Mouse (Mus musculus): Measurements from ENCODE around the gene Olfr635. TPM values are rescaled to one million over a fixed set of nuclear protein-coding genes. Genes with fewer than 3 reads are reported as not detected.

Olfr635 gene
- 0.02 and 0.03 TPM in 2 replicates for polyA plus RNA-seq (2012; ENCODE audit: low replicate concordance)

DNA sequence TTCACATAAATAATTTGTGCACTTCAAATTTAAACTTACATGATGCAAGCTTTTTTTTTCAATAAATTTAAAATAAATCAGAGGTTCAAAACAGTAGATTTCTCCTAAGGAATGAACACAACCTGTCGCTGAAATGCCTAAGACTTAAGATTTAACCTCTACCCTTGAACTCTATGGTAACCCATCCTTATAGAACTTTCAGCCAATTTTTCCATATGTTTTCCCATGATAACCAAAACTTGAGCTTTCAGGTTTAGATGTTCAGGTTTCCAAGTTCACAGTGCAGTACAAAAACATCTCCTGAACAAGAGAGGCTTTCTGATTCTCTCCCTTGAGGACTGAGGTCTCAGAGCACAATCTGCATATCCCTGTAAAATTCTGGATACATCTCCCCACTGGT is at the start of gene Olfr635:
Gene Olfr635 (plus strand): TSS at position 301 of the 400 bp plus-strand sequence.

DNA sequence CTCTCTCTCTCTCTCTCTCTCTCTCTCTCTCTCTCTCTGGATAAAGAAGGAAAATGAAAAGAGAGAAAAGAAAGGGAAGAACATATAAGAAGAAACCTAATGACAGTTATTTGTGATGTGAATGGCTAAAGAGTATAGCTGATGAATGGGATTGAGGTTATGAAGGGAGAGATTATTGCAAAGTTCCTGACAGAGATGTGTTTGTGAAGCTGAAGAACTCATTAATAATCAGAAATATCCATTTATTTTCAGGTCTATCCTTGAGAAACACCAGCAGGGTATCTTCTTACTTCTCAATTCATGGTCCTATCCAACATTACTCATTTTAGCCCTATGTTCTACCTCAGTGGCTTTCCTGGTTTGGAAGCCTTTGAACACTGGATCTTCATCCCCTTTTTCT is 42.4 kb upstream of the Olfr635 start, which contains the start of gene Olfr631:
Gene Olfr631 (plus strand): TSS at position 301 of the 400 bp plus-strand sequence.

DNA sequence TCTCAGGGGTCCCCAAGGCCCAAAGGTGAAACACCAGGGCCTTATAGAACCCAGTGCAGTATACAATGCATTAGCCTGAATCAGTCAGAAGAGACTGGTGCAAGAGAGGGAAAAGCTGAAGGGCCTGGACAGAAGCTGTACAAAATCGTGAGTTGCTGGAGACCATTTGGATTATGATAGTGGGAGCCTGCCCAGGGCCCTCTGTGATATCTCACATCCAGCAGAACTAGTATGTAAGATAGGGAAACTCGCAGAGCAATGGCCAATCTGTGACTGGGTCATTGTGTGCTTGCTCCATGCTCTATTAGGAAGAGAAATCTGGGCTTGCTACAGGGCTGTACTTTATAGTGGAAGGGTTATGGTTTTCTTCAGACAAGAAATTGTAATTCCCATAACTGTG is 36.7 kb upstream of the Olfr635 start, which contains the start of gene Olfr632:
Gene Olfr632 (plus strand): TSS at position 84 of the 400 bp plus-strand sequence.

DNA sequence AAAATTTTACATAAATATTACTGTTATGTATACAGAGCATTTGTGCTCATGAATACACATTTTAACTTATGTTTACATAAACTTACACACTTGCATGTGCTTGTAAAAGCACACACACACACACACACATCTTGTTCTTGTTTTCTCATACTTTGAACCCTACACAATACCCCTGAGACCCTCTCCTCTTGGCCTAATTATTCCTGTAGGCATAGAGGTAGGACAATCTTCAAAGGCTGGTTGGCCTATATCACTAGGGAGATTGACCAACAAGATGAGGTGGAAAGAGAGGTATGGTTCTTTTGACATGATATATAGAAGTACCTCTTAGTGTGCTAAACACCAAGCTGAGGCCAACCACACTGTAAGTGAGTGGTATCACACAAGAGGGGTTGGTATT is 26.8 kb upstream of the Olfr635 start, which contains the start of gene Olfr633:
Gene Olfr633 (plus strand): TSS at position 301 of the 400 bp plus-strand sequence.

DNA sequence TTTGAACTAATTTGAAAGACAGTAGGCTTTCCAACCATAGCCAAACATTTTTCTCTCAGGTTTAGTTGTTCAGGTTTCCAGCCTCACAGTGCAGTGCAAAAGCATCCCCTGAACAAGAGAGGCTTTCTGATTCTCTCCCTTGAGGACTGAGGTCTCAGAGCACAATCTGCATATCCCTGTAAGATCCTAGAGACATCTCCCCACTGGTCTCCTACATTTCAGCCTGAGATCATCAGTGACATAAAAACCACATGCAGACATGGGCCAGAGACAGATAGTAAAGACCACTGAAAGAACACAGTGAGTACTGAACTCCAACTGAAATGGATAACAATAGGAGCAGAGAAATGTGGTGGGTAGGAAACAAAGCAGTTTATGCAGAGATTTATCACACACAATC is 27.5 kb downstream of the Olfr635 start, which contains the start of gene Olfr638:
Gene Olfr638 (plus strand): TSS at position 301 of the 400 bp plus-strand sequence.

DNA sequence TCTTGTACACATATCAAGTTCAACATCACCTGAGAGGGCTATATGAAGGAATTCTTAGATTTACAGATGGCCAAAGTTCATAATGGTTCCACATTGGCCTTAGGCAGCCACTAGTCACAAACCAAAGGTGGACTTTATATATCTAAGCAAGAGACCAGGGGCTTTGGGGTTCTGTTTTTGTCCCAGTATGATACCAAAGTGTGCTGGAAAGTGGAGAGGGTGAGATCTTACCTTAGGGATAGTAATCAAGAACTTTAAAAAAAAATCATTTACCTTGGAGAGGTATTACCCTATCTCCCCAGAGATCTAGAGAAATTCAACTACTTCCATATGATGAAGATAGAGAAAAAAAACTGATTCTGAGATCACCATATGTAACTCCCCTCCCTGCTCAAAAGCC is 46.3 kb downstream of the Olfr635 start, which contains the start of gene Olfr639:
Gene Olfr639 (minus strand): TSS at position 101 of the 400 bp plus-strand sequence.

DNA sequence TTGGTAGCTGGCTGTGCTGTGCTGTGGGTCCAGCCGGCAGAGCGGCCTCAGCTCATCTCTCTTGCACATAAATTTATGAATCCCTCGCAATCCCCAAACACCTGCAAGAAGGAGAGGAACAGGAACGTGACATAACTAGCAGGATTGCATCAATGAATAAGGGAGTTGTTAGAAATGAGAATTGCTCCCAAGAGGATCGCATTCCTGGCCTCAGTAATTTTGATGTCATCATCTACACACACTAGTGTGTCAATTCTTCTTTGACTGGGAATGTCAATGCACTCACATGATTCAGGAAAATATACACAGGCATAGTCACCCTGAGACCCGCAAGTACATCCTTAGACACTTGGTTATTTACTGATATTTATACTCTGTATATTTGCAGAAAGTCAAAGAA is 54.5 kb downstream of the Olfr635 start, which contains the start of gene Olfr640:
Gene Olfr640 (minus strand): TSS at position 101 of the 400 bp plus-strand sequence.

DNA sequence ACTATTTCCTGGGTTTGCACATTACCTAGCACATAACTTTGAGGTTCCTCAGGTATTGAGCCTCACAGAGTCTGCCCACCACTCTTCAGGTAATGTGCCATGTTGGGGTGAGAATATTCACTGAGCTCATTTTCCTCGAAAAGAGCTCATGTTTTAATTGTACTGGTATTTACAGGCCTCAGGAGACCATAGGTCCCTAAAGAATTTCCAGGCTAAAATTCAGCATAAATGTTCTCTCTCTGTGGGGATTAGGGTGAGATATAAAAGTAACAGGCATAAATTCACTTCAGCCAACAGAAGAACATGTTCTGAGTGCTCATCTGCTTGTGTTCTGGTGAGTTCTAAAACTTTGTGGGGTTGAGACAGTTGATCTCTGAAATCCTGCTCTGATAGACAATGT is 64.2 kb downstream of the Olfr635 start, which contains the start of gene Olfr641:
Gene Olfr641 (plus strand): TSS at position 301 of the 400 bp plus-strand sequence.

Other genes with a start within 250 kb of the Olfr635 start
- not detected in 2 replicates for gene Olfr628, start 240.8 kb upstream of the Olfr635 start, polyA plus RNA-seq (2012; ENCODE audit: low replicate concordance)
- gene Olfr629, start 226.2 kb upstream of the Olfr635 start, polyA plus RNA-seq (2012; ENCODE audit: low replicate concordance): not detected in 2 replicates
- not detected in 2 replicates for gene Olfr630, start 213.8 kb upstream of the Olfr635 start, polyA plus RNA-seq (2012; ENCODE audit: low replicate concordance)
- not detected in 2 replicates for gene Olfr69, start 199.6 kb upstream of the Olfr635 start, polyA plus RNA-seq (2012; ENCODE audit: low replicate concordance)
- gene Olfr68, start 191.5 kb upstream of the Olfr635 start, polyA plus RNA-seq (2012; ENCODE audit: low replicate concordance): not detected in 2 replicates
- gene Olfr67, start 179.3 kb upstream of the Olfr635 start, polyA plus RNA-seq (2012; ENCODE audit: low replicate concordance): not detected in 2 replicates
- 80.8 and 4,115 TPM in 2 replicates for gene Hbb-bt, start 157.2 kb upstream of the Olfr635 start, polyA plus RNA-seq (2012; ENCODE audit: low replicate concordance)
- 6,525 and 69,736 TPM in 2 replicates for gene Hbb-bs, start 143.1 kb upstream of the Olfr635 start, polyA plus RNA-seq (2012; ENCODE audit: low replicate concordance)
- gene Hbb-bh2, start 130.6 kb upstream of the Olfr635 start, polyA plus RNA-seq (2012; ENCODE audit: low replicate concordance): not detected in 2 replicates
- not detected in 2 replicates for gene Hbb-bh1, start 128.0 kb upstream of the Olfr635 start, polyA plus RNA-seq (2012; ENCODE audit: low replicate concordance)
- not detected in 2 replicates for gene Hbb-y, start 117.9 kb upstream of the Olfr635 start, polyA plus RNA-seq (2012; ENCODE audit: low replicate concordance)
- 0.15 TPM in 1 of 2 replicates, not detected in the other for gene Olfr66, start 84.9 kb upstream of the Olfr635 start, polyA plus RNA-seq (2012; ENCODE audit: low replicate concordance)
- gene Olfr64, start 76.7 kb upstream of the Olfr635 start, polyA plus RNA-seq (2012; ENCODE audit: low replicate concordance): not detected in 2 replicates
- gene Olfr65, start 67.7 kb upstream of the Olfr635 start, polyA plus RNA-seq (2012; ENCODE audit: low replicate concordance): not detected in 2 replicates
- gene Olfr631, start 42.3 kb upstream of the Olfr635 start, polyA plus RNA-seq (2012; ENCODE audit: low replicate concordance): not detected in 2 replicates
- not detected in 2 replicates for gene Olfr632, start 36.8 kb upstream of the Olfr635 start, polyA plus RNA-seq (2012; ENCODE audit: low replicate concordance)
- gene Olfr633, start 26.7 kb upstream of the Olfr635 start, polyA plus RNA-seq (2012; ENCODE audit: low replicate concordance): not detected in 2 replicates
- gene Olfr638, start 27.6 kb downstream of the Olfr635 start, polyA plus RNA-seq (2012; ENCODE audit: low replicate concordance): not detected in 2 replicates
- gene Olfr639, start 46.2 kb downstream of the Olfr635 start, polyA plus RNA-seq (2012; ENCODE audit: low replicate concordance): not detected in 2 replicates
- not detected in 2 replicates for gene Olfr640, start 54.4 kb downstream of the Olfr635 start, polyA plus RNA-seq (2012; ENCODE audit: low replicate concordance)
- gene Olfr641, start 64.3 kb downstream of the Olfr635 start, polyA plus RNA-seq (2012; ENCODE audit: low replicate concordance): not detected in 2 replicates
- not detected in 2 replicates for gene Olfr642, start 81.5 kb downstream of the Olfr635 start, polyA plus RNA-seq (2012; ENCODE audit: low replicate concordance)
- gene 4930516K23Rik, start 90.3 kb downstream of the Olfr635 start, polyA plus RNA-seq (2012; ENCODE audit: low replicate concordance): 0.04 TPM in 1 of 2 replicates, not detected in the other
- not detected in 2 replicates for gene Olfr644, start 100.7 kb downstream of the Olfr635 start, polyA plus RNA-seq (2012; ENCODE audit: low replicate concordance)
- not detected in 2 replicates for gene Olfr645, start 114.3 kb downstream of the Olfr635 start, polyA plus RNA-seq (2012; ENCODE audit: low replicate concordance)
- not detected in 2 replicates for gene Olfr646, start 133.7 kb downstream of the Olfr635 start, polyA plus RNA-seq (2012; ENCODE audit: low replicate concordance)
- not detected in 2 replicates for gene Ubqln5, start 158.7 kb downstream of the Olfr635 start, polyA plus RNA-seq (2012; ENCODE audit: low replicate concordance)
- not detected in 2 replicates for gene Olfr643, start 166.3 kb downstream of the Olfr635 start, polyA plus RNA-seq (2012; ENCODE audit: low replicate concordance)
- gene Ubqln3, start 172.1 kb downstream of the Olfr635 start, polyA plus RNA-seq (2012; ENCODE audit: low replicate concordance): not detected in 2 replicates
- not detected in 2 replicates for gene Ubqlnl, start 179.4 kb downstream of the Olfr635 start, polyA plus RNA-seq (2012; ENCODE audit: low replicate concordance)
- not detected in 2 replicates for gene Olfm5, start 193.7 kb downstream of the Olfr635 start, polyA plus RNA-seq (2012; ENCODE audit: low replicate concordance)
- gene Olfr648, start 212.2 kb downstream of the Olfr635 start, polyA plus RNA-seq (2012; ENCODE audit: low replicate concordance): not detected in 2 replicates
- gene Olfr649, start 224.8 kb downstream of the Olfr635 start, polyA plus RNA-seq (2012; ENCODE audit: low replicate concordance): not detected in 2 replicates
- 0.12 TPM in 1 of 2 replicates, not detected in the other for gene Trim6, start 247.6 kb downstream of the Olfr635 start, polyA plus RNA-seq (2012; ENCODE audit: low replicate concordance)

Measured in hematopoietic multipotent progenitor cell, adult 10-12 weeks (in vitro differentiated cells).